Mouse (Mus musculus) lung, embryonic 15.5 days (tissue): ENCODE results near the gene Lpp. TPM values are rescaled to one million over a fixed set of nuclear protein-coding genes. Genes with fewer than 3 reads are reported as not detected.

Source experiments
- ATAC-seq: fragments of 200-750 bp; cut with Nextera tagmentation; 2 replicates; pipeline ENCODE4 v1.8.0; 2017; ENCODE audit warnings: moderate number of reproducible peaks, borderline replicate concordance; ENCODE audit not compliant: low FRiP score, low TSS enrichment; ENCODE audit errors: extremely low read depth
- H3K27ac ChIP-seq: fragments of 300-500 bp; sonication (generic); 2 replicates; pipeline ENCODE4 v1.5.1; 2015; ENCODE audit warnings: moderate library complexity, mild to moderate bottlenecking, inconsistent platforms
- H3K27me3 ChIP-seq: fragments of 300-500 bp; sonication (generic); 2 replicates; pipeline ENCODE4 v1.6.1; 2015; ENCODE audit warnings: inconsistent platforms
- H3K36me3 ChIP-seq: fragments of 300-500 bp; sonication (generic); 2 replicates; pipeline ENCODE4 v1.6.1; 2015; ENCODE audit warnings: inconsistent platforms
- H3K4me1 ChIP-seq: fragments of 300-500 bp; sonication (generic); 2 replicates; pipeline ENCODE4 v1.6.1; 2015; ENCODE audit warnings: inconsistent platforms
- H3K4me2 ChIP-seq: fragments of 300-500 bp; sonication (generic); 2 replicates; pipeline ENCODE4 v1.6.1; 2015; ENCODE audit warnings: inconsistent platforms, mild to moderate bottlenecking, moderate library complexity
- H3K4me3 ChIP-seq: fragments of 300-500 bp; sonication (generic); 2 replicates; pipeline ENCODE4 v1.5.1; 2015; ENCODE audit warnings: mild to moderate bottlenecking, inconsistent platforms
- H3K9ac ChIP-seq: fragments of 300-500 bp; sonication (generic); 2 replicates; pipeline ENCODE4 v1.6.1; 2015; ENCODE audit warnings: inconsistent platforms
- H3K9me3 ChIP-seq: fragments of 300-500 bp; sonication (generic); 2 replicates; pipeline ENCODE4 v1.6.1; 2016; ENCODE audit warnings: inconsistent platforms
- whole genome bisulfite sequencing: fragments of 180-500 bp; shearing (Covaris S2); methylation state at CpG from one replicate; pipeline ENCODE4 v1.1.7; 2015; 5-methylcytosine and 5-hydroxymethylcytosine counted together
- polyA plus RNA-seq: library from polyadenylated mRNA; unstranded; fragments of >200 nt; fragmentation: Nextera tagmentation; extraction: Ambion mirVana; gene quantifications from 2 replicates; pipeline ENCODE4 v1.2.1, GENCODE M21; 2015

The Lpp gene
- polyA plus RNA-seq, 1 experiment from 2014 or later, result 65.4 TPM

GRCm38 (mm10) chr16:24943486-24944261, 550.4 kb downstream of the Lpp start:
- Histone ChIP-seq H3K4me2 (no peak overlapping the region), H3K9ac (no peak overlapping the region), H3K4me3 (no peak overlapping the region), H3K27ac (no peak overlapping the region), H3K9me3 (no peaks in the 10 kb centered on the region), H3K4me1 (no peaks in the 10 kb centered on the region), H3K27me3 (no peaks in the 10 kb centered on the region), H3K36me3 (no peaks in the 10 kb centered on the region)
- 33% methylated on average over 6 of the region's 6 CpGs for WGBS
- ATAC-seq, result no peak

- Histone ChIP-seq H3K9ac (no peak overlapping the region), H3K27ac (no peak overlapping the region), H3K27me3 (no peaks in the 10 kb centered on the region), H3K36me3 (no peaks in the 10 kb centered on the region), H3K4me2 (no peak overlapping the region), H3K4me3 (no peak overlapping the region), H3K4me1 (no peaks in the 10 kb centered on the region), H3K9me3 (no peaks in the 10 kb centered on the region)
- WGBS, result 38% methylated on average over 1 of the region's 1 CpGs
- no peak for ATAC-seq
Measured at GRCm38 (mm10) chr16:24946356-24946755, 553.0 kb downstream of the Lpp start.

GRCm38 (mm10) chr16:24947485-24947884, 554.2 kb downstream of the Lpp start:
- Histone ChIP-seq H3K4me2 (no peak overlapping the region), H3K9ac (no peak overlapping the region), H3K9me3 (no peaks in the 10 kb centered on the region), H3K36me3 (no peaks in the 10 kb centered on the region), H3K4me1 (no peaks in the 10 kb centered on the region), H3K4me3 (no peak overlapping the region), H3K27me3 (no peaks in the 10 kb centered on the region), H3K27ac (no peak overlapping the region)
- 73% methylated on average over 1 of the region's 1 CpGs for WGBS
- no peak for ATAC-seq

DNA sequence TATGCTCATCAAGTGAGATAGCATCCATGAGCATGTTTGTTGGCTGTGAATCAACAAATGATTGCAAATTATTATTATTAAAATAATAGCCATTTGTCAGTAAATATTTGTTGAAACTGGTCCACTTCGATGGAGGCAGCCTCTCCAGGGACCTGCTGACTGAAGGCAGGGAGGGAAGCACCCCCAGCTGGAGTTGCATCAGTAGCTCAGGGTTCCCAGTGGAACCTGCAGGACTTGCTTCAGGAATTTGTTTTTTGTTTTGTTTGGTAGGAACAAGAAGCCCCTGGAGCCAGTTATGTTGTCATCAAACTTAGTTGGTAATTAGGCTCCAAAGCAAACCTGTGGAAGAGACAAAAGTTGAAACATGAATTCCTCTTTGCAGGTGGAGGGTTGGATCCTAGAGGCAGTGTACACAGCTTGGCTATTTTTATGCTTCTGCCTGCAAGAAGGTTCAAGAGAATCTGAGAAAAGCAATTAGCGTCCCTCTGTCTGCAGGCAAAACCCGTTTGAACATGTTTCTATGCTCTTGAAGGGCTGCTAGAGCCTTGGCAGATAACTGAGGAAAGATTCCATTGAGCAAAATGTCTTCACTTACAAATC, 554.9 kb downstream of the Lpp start:
- Histone ChIP-seq H3K9me3 (no peaks in the 10 kb centered on the region), H3K9ac (no peak overlapping the region), H3K4me3 (no peak overlapping the region), H3K4me2 (no peak overlapping the region), H3K4me1 (no peaks in the 10 kb centered on the region), H3K27me3 (no peaks in the 10 kb centered on the region), H3K36me3 (no peaks in the 10 kb centered on the region), H3K27ac (no peak overlapping the region)
- ATAC-seq, result no peak
- 58% methylated on average over 3 of the region's 3 CpGs for WGBS

GRCm38 (mm10) chr16:24949265-24949664, 556.0 kb downstream of the Lpp start:
- Histone ChIP-seq H3K4me2 (no peak overlapping the region), H3K4me3 (no peak overlapping the region), H3K9ac (no peak overlapping the region), H3K36me3 (no peaks in the 10 kb centered on the region), H3K4me1 (no peaks in the 10 kb centered on the region), H3K9me3 (no peaks in the 10 kb centered on the region), H3K27me3 (no peaks in the 10 kb centered on the region), H3K27ac (no peak overlapping the region)
- ATAC-seq, result no peak
- 89% methylated on average over 3 of the region's 3 CpGs for WGBS

DNA sequence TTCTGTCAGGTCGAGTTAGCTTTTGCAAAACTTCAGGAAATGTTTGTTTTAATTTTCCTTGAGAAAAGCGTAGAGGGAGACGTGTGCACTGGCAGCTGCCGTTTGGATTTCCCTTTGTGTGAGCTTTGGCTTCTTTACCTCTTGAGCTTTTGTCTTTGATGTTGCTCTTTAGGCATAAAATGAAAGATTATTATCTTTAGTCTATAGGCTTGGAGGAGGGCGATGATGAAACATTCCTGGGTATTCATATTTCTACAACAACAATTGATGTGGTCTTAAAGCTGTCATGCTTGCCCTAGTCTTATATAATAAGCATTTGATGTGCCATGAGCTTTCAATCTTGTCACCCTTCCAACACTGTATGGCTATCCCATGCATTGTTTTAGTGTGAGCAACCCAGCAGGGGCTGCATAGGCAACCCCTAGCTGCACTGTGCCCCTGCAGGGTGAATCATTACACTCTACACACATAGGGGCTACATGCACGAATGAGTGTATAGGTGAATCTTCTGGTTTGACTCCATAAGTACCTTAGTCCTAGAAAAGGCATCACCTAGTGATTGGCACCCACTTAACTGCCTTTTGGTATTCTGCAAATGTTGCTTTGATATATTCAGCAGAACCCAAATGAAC, 556.9 kb downstream of the Lpp start:
- 40% methylated on average over 6 of the region's 6 CpGs for WGBS
- no peak overlapping the region for H3K4me3 ChIP-seq
- no peak overlapping the region for H3K27ac ChIP-seq
- H3K36me3 ChIP-seq, result no peaks in the 10 kb centered on the region
- no peak overlapping the region for H3K9ac ChIP-seq
- no peak overlapping the region for H3K4me2 ChIP-seq
- no peaks in the 10 kb centered on the region for H3K27me3 ChIP-seq
- H3K9me3 ChIP-seq, result no peaks in the 10 kb centered on the region
- ATAC-seq, result no peak
- no peaks in the 10 kb centered on the region for H3K4me1 ChIP-seq

- no peak for ATAC-seq
- Histone ChIP-seq H3K4me3 (no peak overlapping the region), H3K27ac (no peak overlapping the region), H3K4me1 (no peaks in the 10 kb centered on the region), H3K9ac (no peak overlapping the region), H3K9me3 (no peaks in the 10 kb centered on the region), H3K36me3 (no peaks in the 10 kb centered on the region), H3K27me3 (no peaks in the 10 kb centered on the region), H3K4me2 (no peak overlapping the region)
- 44% methylated on average over 5 of the region's 5 CpGs for WGBS
Measured at GRCm38 (mm10) chr16:24951909-24952308, 558.6 kb downstream of the Lpp start.

- Histone ChIP-seq H3K4me2 (no peak overlapping the region), H3K9ac (no peak overlapping the region), H3K9me3 (no peaks in the 10 kb centered on the region), H3K27me3 (no peaks in the 10 kb centered on the region), H3K36me3 (no peaks in the 10 kb centered on the region), H3K4me1 (no peaks in the 10 kb centered on the region), H3K4me3 (no peak overlapping the region), H3K27ac (no peak overlapping the region)
- 88% methylated on average over 7 of the region's 7 CpGs for WGBS
- no peak for ATAC-seq
Measured at GRCm38 (mm10) chr16:24955054-24955453, 561.7 kb downstream of the Lpp start.

DNA sequence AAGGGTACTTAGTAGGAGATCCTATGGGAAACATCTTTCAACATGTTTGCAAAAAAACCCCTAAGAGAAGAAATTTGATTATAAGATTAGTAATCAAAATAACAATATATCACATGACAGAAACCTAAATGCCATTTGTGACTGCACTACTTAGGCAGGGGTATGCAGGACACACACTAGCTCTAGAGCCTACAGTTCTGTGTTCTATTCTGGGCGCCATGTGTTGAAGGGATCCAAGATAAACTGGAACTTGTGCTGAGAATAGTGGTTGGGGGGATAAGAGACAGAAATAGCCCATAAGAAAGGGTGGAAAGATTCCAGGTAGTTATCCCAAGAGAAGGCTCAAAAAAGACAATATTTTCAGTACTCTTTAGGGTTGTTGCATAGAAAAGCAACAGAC, 565.4 kb downstream of the Lpp start:
- no peaks in the 10 kb centered on the region for H3K4me1 ChIP-seq
- H3K9me3 ChIP-seq, result no peaks in the 10 kb centered on the region
- no peaks in the 10 kb centered on the region for H3K36me3 ChIP-seq
- no peak overlapping the region for H3K4me2 ChIP-seq
- H3K4me3 ChIP-seq, result no peak overlapping the region
- H3K27me3 ChIP-seq, result no peaks in the 10 kb centered on the region
- H3K9ac ChIP-seq, result no peak overlapping the region
- 88% methylated on average over 1 of the region's 1 CpGs for WGBS
- H3K27ac ChIP-seq, result no peak overlapping the region
- ATAC-seq, result no peak

- WGBS, result 79% methylated on average over 10 of the region's 10 CpGs
- no peak for ATAC-seq
- Histone ChIP-seq H3K4me2 (no peak overlapping the region), H3K27ac (no peak overlapping the region), H3K36me3 (no peaks in the 10 kb centered on the region), H3K9ac (no peak overlapping the region), H3K27me3 (no peaks in the 10 kb centered on the region), H3K4me3 (no peak overlapping the region), H3K4me1 (no peaks in the 10 kb centered on the region), H3K9me3 (no peaks in the 10 kb centered on the region)
Measured at GRCm38 (mm10) chr16:24960901-24961806, 567.8 kb downstream of the Lpp start.

DNA sequence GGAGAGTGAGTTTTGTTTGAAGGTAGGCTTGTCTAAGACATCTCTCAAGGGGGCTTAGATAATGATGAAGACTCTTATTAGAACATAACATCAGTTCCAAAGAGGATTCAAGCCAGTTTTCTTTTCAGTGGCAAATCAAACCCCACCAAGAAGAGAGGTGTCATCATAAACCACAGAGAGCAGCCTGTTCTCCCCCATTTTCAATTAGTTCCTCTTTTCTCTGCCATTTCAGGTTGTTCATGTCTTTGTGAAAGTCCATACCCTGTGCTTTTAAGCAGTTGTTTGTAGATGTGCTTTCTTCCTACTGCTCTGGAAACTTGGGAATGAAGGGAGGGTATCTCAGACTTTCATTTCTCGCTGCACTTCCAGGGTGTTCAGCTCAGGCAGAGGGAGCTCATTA, 571.0 kb downstream of the Lpp start:
- no peak overlapping the region for H3K27ac ChIP-seq
- H3K4me3 ChIP-seq, result no peak overlapping the region
- no peaks in the 10 kb centered on the region for H3K9me3 ChIP-seq
- no peaks in the 10 kb centered on the region for H3K4me1 ChIP-seq
- WGBS, result 44% methylated on average over 1 of the region's 1 CpGs
- H3K27me3 ChIP-seq, result no peaks in the 10 kb centered on the region
- no peak overlapping the region for H3K4me2 ChIP-seq
- ATAC-seq, result no peak
- H3K36me3 ChIP-seq, result no peaks in the 10 kb centered on the region
- H3K9ac ChIP-seq, result no peak overlapping the region
